Mouse (Mus musculus): ENCODE data around the gene Tnfaip8l3. TPM values are rescaled to one million over a fixed set of nuclear protein-coding genes. Genes with fewer than 3 reads are reported as not detected.

Tnfaip8l3 gene
- polyA plus RNA-seq (2017; shearing (Covaris generic)) = under 1 TPM in 1 of 2 experiments, not detected in 1; 0.22 TPM

DNA sequence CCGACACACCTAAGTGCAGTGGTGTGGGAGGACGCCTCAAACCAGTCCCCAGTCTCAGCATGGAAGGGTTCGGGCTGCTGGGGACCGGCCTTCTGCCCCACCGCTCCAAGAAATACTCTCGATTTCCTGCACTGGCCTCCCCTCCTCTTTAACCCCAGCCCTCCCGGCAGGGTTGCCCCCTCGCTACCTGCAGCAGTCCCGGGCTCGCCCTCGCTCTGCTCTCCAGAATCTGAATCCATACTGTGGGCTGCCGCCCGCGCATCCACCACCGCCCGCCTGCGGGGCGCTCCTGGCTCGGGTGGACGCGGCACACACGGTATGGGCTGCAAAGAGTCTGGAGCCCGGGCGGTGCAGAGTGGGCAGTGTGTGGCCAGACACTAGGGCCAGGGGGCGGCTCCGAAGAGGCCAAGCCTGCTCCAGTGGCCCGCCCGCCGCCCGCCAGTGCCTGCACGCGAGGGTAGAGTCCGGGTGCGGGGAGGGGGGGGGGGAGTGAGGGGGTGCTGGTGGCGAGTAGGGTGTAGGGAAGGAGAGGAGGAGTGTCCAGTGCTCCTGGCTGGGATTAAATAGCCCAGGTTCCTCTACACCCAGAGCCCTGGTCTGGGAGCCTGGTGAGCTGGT is at the start of gene Tnfaip8l3:
Tnfaip8l3 (minus strand) TSS at position 357 of the 618 bp plus-strand sequence.

DNA sequence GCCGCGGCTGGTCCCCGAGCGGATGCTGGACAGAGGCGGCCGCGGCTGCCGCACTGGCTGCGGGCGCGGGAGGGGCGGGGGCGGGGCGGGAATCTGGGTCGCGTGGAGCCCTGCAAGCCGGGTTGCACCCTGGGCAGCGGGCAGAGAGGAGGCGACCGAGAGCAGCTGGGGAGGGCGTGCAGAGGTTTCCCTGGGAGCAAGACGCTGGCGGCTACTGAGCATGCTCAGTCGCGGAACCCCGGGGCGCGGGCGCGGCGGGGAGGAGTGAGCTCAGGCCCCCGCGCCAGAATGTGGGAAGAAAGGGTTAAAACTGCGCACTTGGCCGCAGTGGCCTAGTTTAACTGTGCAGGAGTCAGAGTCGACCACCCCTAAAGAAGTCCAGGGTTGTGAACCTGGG is 93.1 kb downstream of the Tnfaip8l3 start, which contains the start of gene Elmod1:
Elmod1 (minus strand) TSS at position 180 of the 397 bp plus-strand sequence.

Other genes starting within 250 kb of the Tnfaip8l3 start
- under 1 TPM in 1 of 2 experiments, not detected in 1; 0.22 TPM for gene Sln, start 218.2 kb downstream of the Tnfaip8l3 start, polyA plus RNA-seq (2017; shearing (Covaris generic))
- under 1 TPM in 1 of 2 experiments, not detected in 1; 0.23 TPM for gene Elmod1, start 93.1 kb downstream of the Tnfaip8l3 start, polyA plus RNA-seq (2017; shearing (Covaris generic))
- under 1 TPM in 1 of 2 experiments, not detected in 1; 0.07 TPM for gene Cyp19a1, start 199.7 kb upstream of the Tnfaip8l3 start, polyA plus RNA-seq (2017; shearing (Covaris generic))
- gene Gldn, start 218.1 kb upstream of the Tnfaip8l3 start, polyA plus RNA-seq (2017; shearing (Covaris generic)) = not detected

All from activated CD4-positive, CD25-positive, alpha-beta regulatory T cell (primary cell).